Mouse (Mus musculus): ENCODE measurements around the gene Smok3c.
"Not testable (repeated sequence)": the region's sequence is repeated elsewhere in the genome, so short reads cannot be mapped to it uniquely, and the experiment has no call there.

Smok3c gene

GRCm38 (mm10) chr5:138104976-138105375, 52.0 kb downstream of the Smok3c start:
- DNase-seq (ENCODE audit: low read depth), result no peak

- DNase-seq (ENCODE audit: low read depth), result no peak
Measured at GRCm38 (mm10) chr5:138107130-138107529, 54.1 kb downstream of the Smok3c start.

- DNase-seq (ENCODE audit: low read depth), result not testable (repeated sequence)
Measured at GRCm38 (mm10) chr5:138109847-138110396, 56.9 kb downstream of the Smok3c start.

Data from fibroblast of lung, adult 2 months (primary cell).